Mouse (Mus musculus) inflammation-experienced regulatory T-cells, adult 6 months (primary cell): ENCODE data around the gene Kat7. TPM values are rescaled to one million over a fixed set of nuclear protein-coding genes. Genes with fewer than 3 reads are reported as not detected.

ENCODE experiments used
- ATAC-seq: one replicate; pipeline ENCODE4 v1.8.0; 2017
- polyA plus RNA-seq, 3 experiments: library from polyadenylated mRNA; unstranded; fragments of 100-300 nt; shearing (Covaris generic); gene quantifications; one replicate each; pipeline ENCODE4 v1.2.1; 2017

Kat7 gene
- polyA plus RNA-seq, 3 experiments from 2014 or later = 45.4 to 49.3 (median 47.4) TPM

GRCm38 (mm10) chr11:95276056-95276455, 34.0 kb downstream of the Kat7 start:
- no peak for ATAC-seq

- ATAC-seq = no peak
These were observed 35.4 kb downstream of the Kat7 start for GRCm38 (mm10) chr11:95274613-95275012.

- ATAC-seq = no peak
These were observed 36.4 kb downstream of the Kat7 start for GRCm38 (mm10) chr11:95273661-95274060.

GRCm38 (mm10) chr11:95266540-95267245, 43.4 kb downstream of the Kat7 start:
- no peak for ATAC-seq

- no peak for ATAC-seq
These were observed 45.5 kb downstream of the Kat7 start for GRCm38 (mm10) chr11:95264455-95265013.

GRCm38 (mm10) chr11:95263816-95264454, 46.1 kb downstream of the Kat7 start:
- ATAC-seq = no peak

- ATAC-seq = peak; percentile 26
These were observed 48.8 kb downstream of the Kat7 start, which contains the start of gene Tac4 for GRCm38 (mm10) chr11:95261178-95261751. Gene Tac4 (plus strand): TSS chr11:95261529.

- ATAC-seq = peak; percentile 75
These were observed 50.8 kb downstream of the Kat7 start for GRCm38 (mm10) chr11:95259088-95259849.

- no peak for ATAC-seq
These were observed 51.6 kb downstream of the Kat7 start for GRCm38 (mm10) chr11:95258490-95258889.

GRCm38 (mm10) chr11:95257930-95258329, 52.1 kb downstream of the Kat7 start:
- no peak for ATAC-seq

- ATAC-seq = no peak
These were observed 54.3 kb downstream of the Kat7 start for GRCm38 (mm10) chr11:95255747-95256146.

GRCm38 (mm10) chr11:95254165-95254564, 55.9 kb downstream of the Kat7 start:
- no peak for ATAC-seq

- no peak for ATAC-seq
These were observed 57.9 kb downstream of the Kat7 start for GRCm38 (mm10) chr11:95252104-95252503.

- ATAC-seq = no peak
These were observed 58.8 kb downstream of the Kat7 start for GRCm38 (mm10) chr11:95251295-95251694.

GRCm38 (mm10) chr11:95250110-95250509, 59.9 kb downstream of the Kat7 start:
- ATAC-seq = no peak

GRCm38 (mm10) chr11:95247065-95247464, 63.0 kb downstream of the Kat7 start:
- ATAC-seq = no peak

- ATAC-seq = no peak
These were observed 64.6 kb downstream of the Kat7 start for GRCm38 (mm10) chr11:95245456-95245855.

GRCm38 (mm10) chr11:95242653-95243052, 67.4 kb downstream of the Kat7 start:
- no peak for ATAC-seq

GRCm38 (mm10) chr11:95238477-95238876, 71.6 kb downstream of the Kat7 start:
- no peak for ATAC-seq

- ATAC-seq = no peak
These were observed 77.7 kb downstream of the Kat7 start for GRCm38 (mm10) chr11:95232329-95232696.

GRCm38 (mm10) chr11:95231688-95232328, 78.2 kb downstream of the Kat7 start:
- peak; percentile 41 for ATAC-seq

GRCm38 (mm10) chr11:95227467-95227866, 82.6 kb downstream of the Kat7 start:
- no peak for ATAC-seq
